Comparison of ENCODE assay signal across 17 mouse cellular contexts in genomic region chr9:33629731-33630473, GRCm38 (mm10).
A peak's percentile ranks its signal among the peaks of the same experiment; 100 is the strongest.
DNase-seq lines count a peak whose midpoint lies in the region; ATAC-seq and TF ChIP-seq lines count a peak whose summit lies in the region.
"Had no signal": no experiment of that assay in that cellular context is flagged by ENCODE, and none has a peak within 500 bp of the region (broad histone marks: within the 10 kb centered on the region; RNA-seq: fewer than 3 reads in every experiment).

No protein-coding gene starts in this region.

- no peak overlapping the region for H3K4me3 ChIP-seq in forebrain, embryonic 11.5 days (ENCODE audit: low read depth, low read length)
- H3K4me3 ChIP-seq in forebrain, embryonic 10.5 days: no peak overlapping the region
- H3K4me3 ChIP-seq in midbrain, embryonic 15.5 days: no peak overlapping the region
- no peak overlapping the region for H3K4me3 ChIP-seq in thymus, adult 2 months (ENCODE audit: control insufficient read depth, insufficient read depth, low read length)
- H3K4me3 ChIP-seq: heart, embryonic 13.5 days; limb, embryonic 15.5 days had no signal

- 51% methylated on average over 6 of the region's 6 CpGs for WGBS in forebrain, embryonic 11.5 days
- 68% methylated on average over 6 of the region's 6 CpGs for WGBS in forebrain, embryonic 10.5 days
- 56% methylated on average over 6 of the region's 6 CpGs for WGBS in midbrain, embryonic 15.5 days
- 81% methylated on average over 6 of the region's 6 CpGs for WGBS in thymus, adult 2 months

- H3K36me3 ChIP-seq in forebrain, embryonic 11.5 days (ENCODE audit: control insufficient read depth, insufficient read depth, low read length): no peaks in the 10 kb centered on the region
- H3K36me3 ChIP-seq in forebrain, embryonic 10.5 days (replicated peaks): no peaks in the 10 kb centered on the region
- H3K36me3 ChIP-seq in midbrain, embryonic 15.5 days (replicated peaks): no peaks in the 10 kb centered on the region
- H3K36me3 ChIP-seq in thymus, adult 2 months (ENCODE audit: control insufficient read depth, insufficient read depth, low read length): no peaks in the 10 kb centered on the region
- H3K36me3 ChIP-seq: heart, embryonic 13.5 days; limb, embryonic 15.5 days had no signal

- H3K27me3 ChIP-seq in forebrain, embryonic 11.5 days (ENCODE audit: control insufficient read depth, insufficient read depth, low read length): no peaks in the 10 kb centered on the region
- H3K27me3 ChIP-seq in forebrain, embryonic 10.5 days (ENCODE audit: poor library complexity, severe bottlenecking): no peaks in the 10 kb centered on the region
- H3K27me3 ChIP-seq in midbrain, embryonic 15.5 days (replicated peaks): no peaks in the 10 kb centered on the region
- no peaks in the 10 kb centered on the region for H3K27me3 ChIP-seq in thymus, adult 2 months (ENCODE audit: control insufficient read depth, insufficient read depth, low read length)
- H3K27me3 ChIP-seq: heart, embryonic 13.5 days; limb, embryonic 15.5 days had no signal

- no peak for TF ChIP-seq POLR2A in brain, embryonic 14.5 days (IDR thresholded peaks at IDR 0.05; ENCODE audit: borderline replicate concordance, extremely low read depth, insufficient read depth, insufficient read length, poor library complexity, severe bottlenecking)
- TF ChIP-seq POLR2A in thymus, adult 2 months (IDR thresholded peaks at IDR 0.05; ENCODE audit: control insufficient read depth, extremely low read depth, insufficient read depth, low read length, poor library complexity): no peak

- no peak overlapping the region for H3K4me2 ChIP-seq in forebrain, embryonic 11.5 days (ENCODE audit: low read depth, low read length, severe bottlenecking)
- H3K4me2 ChIP-seq in midbrain, embryonic 15.5 days: no peak overlapping the region
- H3K4me2 ChIP-seq: heart, embryonic 13.5 days; limb, embryonic 15.5 days had no signal

- no peaks in the 10 kb centered on the region for H3K9me3 ChIP-seq in forebrain, embryonic 11.5 days (ENCODE audit: control insufficient read depth, low read length)
- H3K9me3 ChIP-seq in forebrain, embryonic 10.5 days: no peaks in the 10 kb centered on the region
- H3K9me3 ChIP-seq in midbrain, embryonic 15.5 days: no peaks in the 10 kb centered on the region
- H3K9me3 ChIP-seq: heart, embryonic 13.5 days; limb, embryonic 15.5 days had no signal

- peaks cover 4% of the 10 kb centered on the region; the same call in 1 of the 2 replicates for H3K4me1 ChIP-seq in forebrain, embryonic 11.5 days (replicated peaks; ENCODE audit: control insufficient read depth, insufficient read depth, low read length)
- H3K4me1 ChIP-seq in forebrain, embryonic 10.5 days: peaks cover 14% of the 10 kb centered on the region
- H3K4me1 ChIP-seq in midbrain, embryonic 15.5 days: no peaks in the 10 kb centered on the region
- H3K4me1 ChIP-seq in thymus, adult 2 months (replicated peaks; ENCODE audit: control insufficient read depth, insufficient read depth, low read length): no peaks in the 10 kb centered on the region
- H3K4me1 ChIP-seq: heart, embryonic 13.5 days; limb, embryonic 15.5 days had no signal

- H3K9ac ChIP-seq in forebrain, embryonic 11.5 days (ENCODE audit: low read length): no peak overlapping the region
- H3K9ac ChIP-seq in midbrain, embryonic 15.5 days: no peak overlapping the region
- H3K9ac ChIP-seq: heart, embryonic 13.5 days; limb, embryonic 15.5 days had no signal

- peak; percentile 53 for DNase-seq in forebrain, embryonic 11.5 days (ENCODE audit: low spot score)
- DNase-seq in forebrain, embryonic 10.5 days (ENCODE audit: extremely low spot score, low spot score): no peak
- DNase-seq in kidney, adult 9 months: peak; percentile 2
- DNase-seq in kidney, postnatal 25 days: no peak
- DNase-seq in brain, embryonic 14.5 days (ENCODE audit: low read depth): peak; percentile 91
- no peak for DNase-seq in thymus, adult 2 months
- no peak for DNase-seq in adrenal gland, postnatal 25 days
- DNase-seq: adrenal gland, postnatal 10 days; cerebellum, adult 11-12 months; cerebellum, postnatal 14 days; embryo, embryonic 11 days; right cerebral cortex, postnatal 25 days had no signal

- peak; percentile 83 for ATAC-seq in forebrain, embryonic 11.5 days (replicated peaks; ENCODE audit: low FRiP score)
- peak; percentile 45; the same call in 1 of the 2 replicates for ATAC-seq in midbrain, embryonic 15.5 days (replicated peaks)
- ATAC-seq: activated CD4-positive, CD25-positive, alpha-beta regulatory T cell, adult 4 months; lung, postnatal 0 days had no signal

- 0 out of 2 replicates have a peak overlapping the region, but pooled peaks have one; percentile 37 for H3K27ac ChIP-seq in forebrain, embryonic 11.5 days (ENCODE audit: low read depth, low read length)
- no peak overlapping the region for H3K27ac ChIP-seq in forebrain, embryonic 10.5 days
- H3K27ac ChIP-seq in midbrain, embryonic 15.5 days: no peak overlapping the region
- no peak overlapping the region for H3K27ac ChIP-seq in thymus, adult 2 months (ENCODE audit: control insufficient read depth, insufficient read depth, low read length)
- H3K27ac ChIP-seq: heart, embryonic 13.5 days; limb, embryonic 15.5 days had no signal

- no peak for TF ChIP-seq CTCF in brain, embryonic 14.5 days (IDR thresholded peaks at IDR 0.05; ENCODE audit: borderline replicate concordance, extremely low read depth, insufficient read depth, insufficient read length)
- no peak for TF ChIP-seq CTCF in thymus, adult 2 months (IDR thresholded peaks at IDR 0.05; ENCODE audit: borderline replicate concordance, control insufficient read depth, extremely low read depth, insufficient read depth, low read length, poor library complexity)

Comparison
In these comparisons a context has a peak if more than half of its experiments do, and no peak if none do; other contexts are left out.
1. DNase-seq: peak in forebrain, embryonic 11.5 days (single experiment), kidney, adult 9 months (single experiment) and brain, embryonic 14.5 days (single experiment); none in forebrain, embryonic 10.5 days (single experiment), kidney, postnatal 25 days (0 of 2), thymus, adult 2 months (single experiment) and adrenal gland, postnatal 25 days (single experiment).